Mouse (Mus musculus): ENCODE results near the gene Rinl.

- TF ChIP-seq CTCF (IDR thresholded peaks at IDR 0.05; ENCODE audit: extremely low read depth, insufficient read length, insufficient replicate concordance, low read depth, low read length) (no peak), POLR2A (IDR thresholded peaks at IDR 0.05; ENCODE audit: low read depth, low read length) (no peak)
Measured at GRCm38 (mm10) chr7:28814306-28815034, 25.7 kb downstream of the Rinl start.
